Mouse (Mus musculus): ENCODE data around the gene 2610001J05Rik. TPM values are rescaled to one million over a fixed set of nuclear protein-coding genes. Genes with fewer than 3 reads are reported as not detected.
A peak's percentile ranks its signal among the peaks of the same experiment; 100 is the strongest.

Gene 2610001J05Rik
- polyA plus RNA-seq, 1 experiment: not detected

- no peaks in the 10 kb centered on the region for H3K4me1 ChIP-seq (ENCODE audit: control insufficient read depth, insufficient read depth, low read length)
- H3K4me3 ChIP-seq (ENCODE audit: insufficient read depth, low read depth, low read length): peak overlapping the region; percentile 93
- TF ChIP-seq CTCF (IDR thresholded peaks at IDR 0.05; ENCODE audit: insufficient read depth, low read depth, low read length) (no peak), POLR2A (IDR thresholded peaks at IDR 0.05; ENCODE audit: insufficient read depth, low read depth, low read length) (no peak)
- peak overlapping the region; percentile 100 for H3K27ac ChIP-seq (ENCODE audit: insufficient read depth, low read depth, low read length)
- WGBS: under 1% methylated on average over 19 of the region's 19 CpGs
Observed at GRCm38 (mm10) chr6:13837916-13838676, 33.2 kb downstream of the 2610001J05Rik start.

DNA sequence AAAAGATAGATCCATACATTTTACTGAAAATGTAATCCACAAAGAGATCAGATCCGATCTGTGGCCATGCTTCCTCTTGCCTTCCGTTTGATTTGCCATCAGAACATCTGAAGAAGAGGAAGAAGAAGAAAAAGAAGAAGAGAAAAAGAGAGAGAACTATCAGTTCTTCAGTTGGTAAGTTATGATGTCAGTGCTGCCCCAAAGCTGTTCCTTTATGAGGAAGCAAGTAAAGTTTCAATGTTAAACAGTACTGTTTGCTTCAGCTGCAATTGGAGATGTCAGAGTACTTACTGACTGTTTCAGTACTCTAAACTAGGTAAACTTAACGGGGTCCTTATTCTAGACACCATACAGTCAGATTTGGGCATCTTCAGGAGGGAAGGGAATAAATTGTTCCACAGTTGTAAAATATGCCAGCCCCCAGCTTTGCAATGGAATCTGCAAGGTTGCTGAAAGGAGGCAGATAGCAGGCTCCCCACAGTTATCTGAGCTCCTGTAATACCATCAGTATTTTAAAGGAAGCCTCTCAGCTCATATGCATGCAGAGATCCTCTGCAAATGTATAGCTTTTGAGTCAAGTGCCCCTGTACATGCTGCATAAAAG, 34.2 kb downstream of the 2610001J05Rik start:
- 20% methylated on average over 3 of the region's 3 CpGs for WGBS
- TF ChIP-seq POLR2A (IDR thresholded peaks at IDR 0.05; ENCODE audit: insufficient read depth, low read depth, low read length): no peak
- TF ChIP-seq CTCF (IDR thresholded peaks at IDR 0.05; ENCODE audit: insufficient read depth, low read depth, low read length): no peak
- H3K4me1 ChIP-seq (ENCODE audit: control insufficient read depth, insufficient read depth, low read length): no peaks in the 10 kb centered on the region
- no peak overlapping the region; the same call in 1 of the 2 replicates for H3K4me3 ChIP-seq (ENCODE audit: insufficient read depth, low read depth, low read length)
- H3K27ac ChIP-seq (ENCODE audit: insufficient read depth, low read depth, low read length): peak overlapping the region; percentile 94

DNA sequence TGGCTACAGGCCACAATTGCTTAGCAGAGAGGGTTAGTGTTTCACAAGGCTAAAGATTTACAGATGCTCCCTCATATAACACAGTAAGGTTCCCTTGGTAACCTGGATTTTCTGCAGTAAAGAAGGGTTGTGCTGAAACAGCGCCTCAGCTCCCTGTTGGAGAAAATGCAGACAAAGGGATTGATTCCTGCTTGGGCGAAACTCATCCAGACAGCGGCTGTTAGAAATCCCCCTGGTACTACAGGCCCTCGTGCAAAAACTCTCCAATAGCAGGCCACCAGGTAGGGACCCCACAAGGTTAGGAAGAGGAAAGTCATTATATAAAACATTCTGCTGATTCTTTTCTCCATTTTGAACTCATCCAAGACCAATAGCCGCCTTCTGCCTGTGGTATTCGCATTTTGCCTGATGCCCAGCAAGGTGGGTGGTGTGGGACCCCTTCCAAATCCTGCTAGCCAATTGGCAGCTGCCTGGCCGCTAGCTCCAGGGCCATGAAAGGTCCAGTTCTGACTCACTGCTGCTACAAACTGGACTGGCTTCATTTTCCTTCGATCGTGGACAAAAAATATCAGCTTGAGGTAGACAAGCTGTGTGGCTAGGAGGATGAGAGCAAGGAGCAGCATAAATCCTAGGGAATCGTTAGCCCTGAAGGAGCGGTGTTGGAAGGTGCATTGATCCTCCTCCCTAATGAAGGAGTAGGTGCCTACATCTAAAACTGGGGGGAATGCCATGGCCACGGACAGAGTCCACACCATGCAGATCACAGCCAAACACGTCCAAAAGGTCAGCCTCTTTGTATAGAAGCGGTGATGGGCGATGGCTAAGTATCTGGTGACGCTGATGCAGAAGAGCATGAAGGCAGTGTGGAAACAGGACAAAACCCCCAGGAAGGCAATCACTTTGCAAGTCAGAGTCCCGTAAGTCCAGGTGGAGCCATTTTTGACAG, 35.3 kb downstream of the 2610001J05Rik start:
- TF ChIP-seq POLR2A (IDR thresholded peaks at IDR 0.05; ENCODE audit: insufficient read depth, low read depth, low read length) (no peak), CTCF (IDR thresholded peaks at IDR 0.05; ENCODE audit: insufficient read depth, low read depth, low read length) (no peak)
- peak overlapping the region; percentile 94 for H3K27ac ChIP-seq (ENCODE audit: insufficient read depth, low read depth, low read length)
- no peaks in the 10 kb centered on the region for H3K4me1 ChIP-seq (ENCODE audit: control insufficient read depth, insufficient read depth, low read length)
- WGBS: 18% methylated on average over 17 of the region's 17 CpGs
- peak overlapping the region; percentile 64 for H3K4me3 ChIP-seq (ENCODE audit: insufficient read depth, low read depth, low read length)

- TF ChIP-seq POLR2A (IDR thresholded peaks at IDR 0.05; ENCODE audit: insufficient read depth, low read depth, low read length) (no peak), CTCF (IDR thresholded peaks at IDR 0.05; ENCODE audit: insufficient read depth, low read depth, low read length) (no peak)
- 0 out of 2 replicates have a peak, but pooled peaks cover 2% of the 10 kb centered on the region for H3K4me1 ChIP-seq (ENCODE audit: control insufficient read depth, insufficient read depth, low read length)
- 50% methylated on average over 2 of the region's 2 CpGs for WGBS
Observed at GRCm38 (mm10) chr6:13832770-13833169, 38.5 kb downstream of the 2610001J05Rik start.

GRCm38 (mm10) chr6:13828877-13829276, 42.4 kb downstream of the 2610001J05Rik start:
- no peak overlapping the region for H3K27ac ChIP-seq (ENCODE audit: insufficient read depth, low read depth, low read length)
- 93% methylated on average over 1 of the region's 1 CpGs for WGBS
- TF ChIP-seq CTCF (IDR thresholded peaks at IDR 0.05; ENCODE audit: insufficient read depth, low read depth, low read length) (no peak), POLR2A (IDR thresholded peaks at IDR 0.05; ENCODE audit: insufficient read depth, low read depth, low read length) (no peak)
- no peak overlapping the region for H3K4me3 ChIP-seq (ENCODE audit: insufficient read depth, low read depth, low read length)
- 0 out of 2 replicates have a peak, but pooled peaks cover 2% of the 10 kb centered on the region for H3K4me1 ChIP-seq (ENCODE audit: control insufficient read depth, insufficient read depth, low read length)

More at GRCm38 (mm10) chr6:13832770-13833169, 38.5 kb downstream of the 2610001J05Rik start:
- H3K4me3 ChIP-seq (ENCODE audit: insufficient read depth, low read depth, low read length): no peak overlapping the region
- no peak overlapping the region for H3K27ac ChIP-seq (ENCODE audit: insufficient read depth, low read depth, low read length)

Other genes starting within 250 kb of the 2610001J05Rik start
- gene Bmt2, start 193.6 kb downstream of the 2610001J05Rik start, polyA plus RNA-seq (2012; ENCODE audit: insufficient read depth, insufficient read length, low replicate concordance, missing spikeins): not detected in 2 replicates
- not detected in 2 replicates for gene Gpr85, start 31.6 kb downstream of the 2610001J05Rik start, polyA plus RNA-seq (2012; ENCODE audit: insufficient read depth, insufficient read length, low replicate concordance, missing spikeins)